Mouse (Mus musculus) hindbrain, embryonic 16.5 days (tissue): Measurements from ENCODE around the gene Vwa8. TPM values are rescaled to one million over a fixed set of nuclear protein-coding genes. Genes with fewer than 3 reads are reported as not detected.

Source experiments
- ATAC-seq: fragments of 200-750 bp; cut with Nextera tagmentation; 2 replicates; pipeline ENCODE4 v1.8.0; 2017; ENCODE audit warnings: moderate TSS enrichment, moderate library complexity
- H3K27ac ChIP-seq: fragments of 300-500 bp; sonication (generic); 2 replicates; pipeline ENCODE4 v1.5.1; 2014; ENCODE audit warnings: low read depth, mild to moderate bottlenecking, control low read depth, low read length, moderate library complexity
- H3K27me3 ChIP-seq: fragments of 300-500 bp; sonication (generic); replicated peaks from 2 replicates; pipeline ENCODE4 v1.6.1; 2014; ENCODE audit warnings: low read length; ENCODE audit not compliant: control insufficient read depth, insufficient read depth
- H3K36me3 ChIP-seq: fragments of 300-500 bp; sonication (generic); 2 replicates; pipeline ENCODE4 v1.6.1; 2014; ENCODE audit warnings: mild to moderate bottlenecking, low read length, moderate library complexity, mixed read lengths; ENCODE audit not compliant: control insufficient read depth, insufficient read depth
- H3K4me1 ChIP-seq: fragments of 300-500 bp; sonication (generic); 2 replicates; pipeline ENCODE4 v1.6.1; 2014; ENCODE audit warnings: low read depth, low read length; ENCODE audit not compliant: control insufficient read depth, insufficient read depth
- H3K4me2 ChIP-seq: fragments of 300-500 bp; sonication (generic); 2 replicates; pipeline ENCODE4 v1.6.1; 2014; ENCODE audit warnings: mild to moderate bottlenecking, low read length, control low read depth, moderate library complexity
- H3K4me3 ChIP-seq: fragments of 300-500 bp; sonication (generic); 2 replicates; pipeline ENCODE4 v1.5.1; 2014; ENCODE audit warnings: mild to moderate bottlenecking, low read length, control low read depth, moderate library complexity
- H3K9ac ChIP-seq: fragments of 300-500 bp; sonication (generic); 2 replicates; pipeline ENCODE4 v1.6.1; 2014; ENCODE audit warnings: low read depth, mild to moderate bottlenecking, control low read depth, low read length, moderate library complexity
- H3K9me3 ChIP-seq: fragments of 300-500 bp; sonication (generic); 2 replicates; pipeline ENCODE4 v1.6.1; 2014; ENCODE audit warnings: mild to moderate bottlenecking, low read length, moderate library complexity; ENCODE audit not compliant: control insufficient read depth
- WGBS: fragments of 180-500 bp; shearing (Covaris S2); extraction: QIAGEN DNeasy Blood & Tissue Kit; methylation state at CpG from one replicate; pipeline ENCODE4 v1.1.7; 2014; 5-methylcytosine and 5-hydroxymethylcytosine counted together
- polyA plus RNA-seq: library from polyadenylated mRNA; unstranded; fragments of >200 nt; fragmentation: Nextera tagmentation; extraction: Ambion mirVana; gene quantifications from 2 replicates; pipeline ENCODE4 v1.2.1, GENCODE M21; 2015

Vwa8 gene
- polyA plus RNA-seq, 1 experiment from 2014 or later, result 7.9 TPM

- no peak overlapping the region for H3K9ac ChIP-seq
- no peaks in the 10 kb centered on the region for H3K4me1 ChIP-seq
- no peak overlapping the region for H3K4me2 ChIP-seq
- ATAC-seq, result no peak
- H3K4me3 ChIP-seq, result no peak overlapping the region
- H3K27ac ChIP-seq, result no peak overlapping the region
- no peaks in the 10 kb centered on the region for H3K36me3 ChIP-seq
- H3K9me3 ChIP-seq, result no peaks in the 10 kb centered on the region
- no peaks in the 10 kb centered on the region for H3K27me3 ChIP-seq
- 67% methylated on average over 3 of the region's 3 CpGs for WGBS
Observed at GRCm38 (mm10) chr14:79110012-79110411, 261.2 kb downstream of the Vwa8 start.

- no peak for ATAC-seq
- no peaks in the 10 kb centered on the region for H3K9me3 ChIP-seq
- 78% methylated on average over 6 of the region's 6 CpGs for WGBS
- H3K36me3 ChIP-seq, result no peaks in the 10 kb centered on the region
- H3K9ac ChIP-seq, result no peak overlapping the region
- no peaks in the 10 kb centered on the region for H3K27me3 ChIP-seq
- no peaks in the 10 kb centered on the region for H3K4me1 ChIP-seq
- H3K4me2 ChIP-seq, result no peak overlapping the region
- H3K27ac ChIP-seq, result no peak overlapping the region
- no peak overlapping the region for H3K4me3 ChIP-seq
Observed at GRCm38 (mm10) chr14:79112050-79112449, 263.2 kb downstream of the Vwa8 start.

DNA sequence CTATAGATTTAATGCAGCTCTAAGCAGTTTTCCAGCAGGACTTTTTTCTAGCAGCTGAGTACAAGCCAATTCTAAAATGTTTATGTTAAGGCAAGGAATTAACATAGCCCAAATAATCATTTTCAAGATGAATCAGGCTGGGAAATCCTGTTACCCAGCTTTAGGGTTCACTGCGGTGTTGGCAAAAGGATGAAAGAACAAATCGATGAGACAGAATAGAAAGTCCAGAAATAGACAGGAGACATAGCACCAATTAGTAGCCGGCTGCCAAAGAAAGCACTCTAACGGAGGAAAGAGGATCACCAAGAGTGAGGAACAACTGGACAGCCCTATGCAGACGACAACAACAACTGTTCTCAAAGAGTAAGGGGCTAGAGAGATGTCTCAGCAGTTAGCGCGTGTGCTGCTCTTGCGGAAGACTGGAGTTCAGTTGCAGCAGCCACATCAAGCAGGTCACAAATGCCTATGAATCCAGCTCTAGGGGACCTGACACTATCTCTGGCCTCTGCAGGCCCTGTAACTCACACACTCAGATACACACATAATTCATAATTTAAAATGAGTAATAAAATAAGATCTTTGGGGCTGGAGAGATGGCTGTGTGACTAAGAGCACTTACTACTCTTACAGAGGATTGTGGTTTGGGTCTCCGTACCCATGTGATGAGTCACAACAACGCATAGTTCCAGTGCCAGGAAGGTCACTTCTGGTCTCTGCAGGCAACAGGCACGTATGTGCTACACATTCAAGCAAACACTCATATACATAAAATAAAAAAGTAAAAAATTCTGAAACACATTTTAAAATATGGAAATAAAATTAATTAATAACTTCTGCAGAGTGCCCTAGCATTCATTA, 265.9 kb downstream of the Vwa8 start:
- Histone ChIP-seq H3K36me3 (no peaks in the 10 kb centered on the region), H3K27ac (no peak overlapping the region), H3K4me2 (no peak overlapping the region), H3K4me3 (no peak overlapping the region), H3K9ac (no peak overlapping the region), H3K9me3 (no peaks in the 10 kb centered on the region), H3K27me3 (no peaks in the 10 kb centered on the region), H3K4me1 (no peaks in the 10 kb centered on the region)
- WGBS, result 88% methylated on average over 11 of the region's 11 CpGs
- ATAC-seq, result no peak

DNA sequence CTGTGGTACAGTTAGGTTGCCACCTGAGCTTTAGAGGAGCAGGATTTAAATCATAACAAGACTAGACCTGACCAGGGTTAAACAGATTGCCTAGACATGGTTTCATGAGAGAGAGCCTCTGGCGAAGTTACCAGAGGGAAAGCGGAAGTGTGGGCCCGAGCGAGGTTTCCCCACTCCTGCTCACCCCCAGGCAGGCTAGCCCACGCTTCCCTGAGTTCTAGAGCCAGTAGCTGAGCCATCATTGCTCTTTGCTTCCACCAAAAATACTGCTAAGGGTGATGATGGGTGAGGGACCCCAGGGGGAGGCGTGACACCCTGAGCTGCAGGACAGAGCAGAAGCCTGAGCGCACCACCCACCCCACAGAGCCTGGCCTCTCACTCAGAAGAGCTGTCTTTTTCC, 269.6 kb downstream of the Vwa8 start:
- no peak overlapping the region for H3K27ac ChIP-seq
- H3K9ac ChIP-seq, result no peak overlapping the region
- H3K4me1 ChIP-seq, result no peaks in the 10 kb centered on the region
- no peak overlapping the region for H3K4me3 ChIP-seq
- H3K4me2 ChIP-seq, result no peak overlapping the region
- no peak for ATAC-seq
- no peaks in the 10 kb centered on the region for H3K27me3 ChIP-seq
- no peaks in the 10 kb centered on the region for H3K36me3 ChIP-seq
- 93% methylated on average over 7 of the region's 7 CpGs for WGBS
- H3K9me3 ChIP-seq, result no peaks in the 10 kb centered on the region

GRCm38 (mm10) chr14:79119354-79119753, 270.5 kb downstream of the Vwa8 start:
- no peak overlapping the region for H3K27ac ChIP-seq
- no peaks in the 10 kb centered on the region for H3K36me3 ChIP-seq
- H3K4me2 ChIP-seq, result no peak overlapping the region
- H3K27me3 ChIP-seq, result no peaks in the 10 kb centered on the region
- no peaks in the 10 kb centered on the region for H3K9me3 ChIP-seq
- no peak for ATAC-seq
- 90% methylated on average over 9 of the region's 9 CpGs for WGBS
- H3K9ac ChIP-seq, result no peak overlapping the region
- H3K4me3 ChIP-seq, result no peak overlapping the region
- H3K4me1 ChIP-seq, result no peaks in the 10 kb centered on the region

- ATAC-seq, result no peak
- no peak overlapping the region for H3K4me3 ChIP-seq
- no peaks in the 10 kb centered on the region for H3K36me3 ChIP-seq
- H3K4me2 ChIP-seq, result no peak overlapping the region
- H3K4me1 ChIP-seq, result no peaks in the 10 kb centered on the region
- H3K27ac ChIP-seq, result no peak overlapping the region
- H3K9me3 ChIP-seq, result no peaks in the 10 kb centered on the region
- no peak overlapping the region for H3K9ac ChIP-seq
- no peaks in the 10 kb centered on the region for H3K27me3 ChIP-seq
- 86% methylated on average over 11 of the region's 11 CpGs for WGBS
Observed at GRCm38 (mm10) chr14:79120681-79121080, 271.8 kb downstream of the Vwa8 start.

DNA sequence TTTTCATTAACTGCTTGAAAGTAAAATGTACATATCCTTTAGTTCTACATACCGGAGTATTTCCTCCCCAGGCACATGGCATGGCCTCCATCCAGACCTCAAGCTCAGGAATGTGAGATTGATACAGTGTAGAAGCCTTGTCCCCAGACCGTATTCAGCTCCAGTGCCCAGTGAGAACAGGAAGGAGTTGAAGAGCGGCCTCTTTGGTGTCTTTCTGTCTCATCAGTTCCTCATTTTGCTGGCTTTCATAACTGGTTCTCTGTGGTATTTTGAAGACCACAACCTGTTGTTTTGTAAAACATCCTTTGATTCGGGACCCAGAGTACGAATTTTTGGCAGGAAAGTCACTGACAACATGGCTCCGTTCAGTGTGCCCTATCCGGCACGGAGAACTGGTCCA, 274.6 kb downstream of the Vwa8 start:
- 87% methylated on average over 8 of the region's 8 CpGs for WGBS
- no peaks in the 10 kb centered on the region for H3K27me3 ChIP-seq
- H3K4me2 ChIP-seq, result no peak overlapping the region
- no peak overlapping the region for H3K27ac ChIP-seq
- no peak for ATAC-seq
- H3K9ac ChIP-seq, result no peak overlapping the region
- no peaks in the 10 kb centered on the region for H3K36me3 ChIP-seq
- no peaks in the 10 kb centered on the region for H3K4me1 ChIP-seq
- no peaks in the 10 kb centered on the region for H3K9me3 ChIP-seq
- no peak overlapping the region for H3K4me3 ChIP-seq

DNA sequence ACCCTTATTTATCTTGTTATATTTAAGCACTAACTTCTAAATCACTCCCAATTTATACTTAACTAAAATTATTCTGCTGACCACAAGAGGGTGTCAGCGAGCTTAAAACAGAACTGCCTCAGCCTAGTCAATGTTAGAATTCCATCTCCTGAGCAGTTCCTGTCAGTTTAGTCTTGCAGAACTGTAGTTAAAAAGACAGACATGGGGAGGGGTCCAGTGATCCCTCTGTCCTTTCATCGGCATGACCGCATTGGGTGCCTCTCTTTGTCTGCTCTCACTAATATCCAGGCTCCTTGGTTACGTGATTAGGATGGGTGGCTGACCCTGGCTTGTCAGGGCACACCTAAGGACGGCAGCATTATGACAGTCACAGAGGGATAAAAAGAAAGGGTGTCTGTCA, 275.8 kb downstream of the Vwa8 start:
- WGBS, result 37% methylated on average over 5 of the region's 5 CpGs
- ATAC-seq, result peak; percentile 81

GRCm38 (mm10) chr14:79126176-79126575, 277.3 kb downstream of the Vwa8 start:
- WGBS, result 85% methylated on average over 5 of the region's 5 CpGs

More for the DNA sequence above, 275.8 kb downstream of the Vwa8 start:
- no peaks in the 10 kb centered on the region for H3K9me3 ChIP-seq
- H3K9ac ChIP-seq, result no peak overlapping the region
- H3K4me1 ChIP-seq, result no peaks in the 10 kb centered on the region
- no peak overlapping the region for H3K27ac ChIP-seq
- no peaks in the 10 kb centered on the region for H3K36me3 ChIP-seq
- no peak overlapping the region for H3K4me3 ChIP-seq
- H3K27me3 ChIP-seq, result no peaks in the 10 kb centered on the region
- no peak overlapping the region for H3K4me2 ChIP-seq

More at GRCm38 (mm10) chr14:79126176-79126575, 277.3 kb downstream of the Vwa8 start:
- H3K9me3 ChIP-seq, result no peaks in the 10 kb centered on the region
- H3K4me3 ChIP-seq, result no peak overlapping the region
- no peaks in the 10 kb centered on the region for H3K36me3 ChIP-seq
- no peak overlapping the region for H3K4me2 ChIP-seq
- H3K27ac ChIP-seq, result no peak overlapping the region
- no peaks in the 10 kb centered on the region for H3K4me1 ChIP-seq
- H3K27me3 ChIP-seq, result no peaks in the 10 kb centered on the region
- no peak overlapping the region for H3K9ac ChIP-seq
- ATAC-seq, result no peak
